Mouse (Mus musculus) heart, postnatal 0 days (tissue): ENCODE measurements around the gene Gm20498. TPM values are rescaled to one million over a fixed set of nuclear protein-coding genes. Genes with fewer than 3 reads are reported as not detected.

Source experiments
- ATAC-seq: fragments of 200-750 bp; cut with Nextera tagmentation; 2 replicates; pipeline ENCODE4 v1.8.0; 2017; ENCODE audit warnings: low read depth, moderate number of reproducible peaks, moderate library complexity; ENCODE audit not compliant: insufficient read depth
- DNase-seq: peaks from one replicate; pipeline ENCODE4 v3.0.0-alpha.2; 2016; ENCODE audit warnings: low spot score
- H3K27ac ChIP-seq: fragments of 300-500 bp; sonication (generic); 2 replicates; pipeline ENCODE4 v1.5.1; 2014; ENCODE audit warnings: low read depth, mild to moderate bottlenecking
- H3K27me3 ChIP-seq: fragments of 300-500 bp; sonication (generic); 2 replicates; pipeline ENCODE4 v1.6.1; 2014; ENCODE audit warnings: low read length, mixed read lengths; ENCODE audit not compliant: control insufficient read depth, insufficient read depth
- H3K36me3 ChIP-seq: fragments of 300-500 bp; sonication (generic); replicated peaks from 2 replicates; pipeline ENCODE4 v1.6.1; 2014; ENCODE audit warnings: low read length, mixed read lengths; ENCODE audit not compliant: control insufficient read depth, insufficient read depth
- H3K4me1 ChIP-seq: fragments of 300-500 bp; sonication (generic); 2 replicates; pipeline ENCODE4 v1.6.1; 2014; ENCODE audit warnings: antibody characterized with exemption; ENCODE audit not compliant: control insufficient read depth, insufficient read depth
- H3K4me2 ChIP-seq: fragments of 300-500 bp; sonication (generic); 2 replicates; pipeline ENCODE4 v1.6.1; 2014; ENCODE audit warnings: low read depth, mild to moderate bottlenecking, low read length, moderate library complexity
- H3K4me3 ChIP-seq: fragments of 300-500 bp; sonication (generic); 2 replicates; pipeline ENCODE4 v1.5.1; 2014; ENCODE audit warnings: low read depth, low read length
- H3K9ac ChIP-seq: fragments of 300-500 bp; sonication (generic); replicated peaks from 2 replicates; pipeline ENCODE4 v1.6.1; 2014; ENCODE audit warnings: low read depth, low read length, mixed read lengths
- H3K9me3 ChIP-seq: fragments of 300-500 bp; sonication (generic); replicated peaks from 2 replicates; pipeline ENCODE4 v1.6.1; 2016; ENCODE audit warnings: low read length; ENCODE audit not compliant: control insufficient read depth
- CTCF ChIP-seq: IDR thresholded peaks from 2 replicates; pipeline ENCODE4 v1.5.1; 2016; ENCODE audit warnings: antibody characterized with exemption, control low read depth, low read depth
- EP300 ChIP-seq: IDR thresholded peaks from 2 replicates; pipeline ENCODE4 v1.6.1; 2016; ENCODE audit warnings: antibody characterized with exemption, low read depth
- WGBS: fragments of 180-500 bp; shearing (Covaris S2); extraction: QIAGEN DNeasy Blood & Tissue Kit; methylation state at CpG from one replicate; pipeline ENCODE4 v1.1.7; 2014; 5-methylcytosine and 5-hydroxymethylcytosine counted together
- polyA plus RNA-seq: library from polyadenylated mRNA; unstranded; fragments of >200 nt; fragmentation: Nextera tagmentation; extraction: Ambion mirVana; gene quantifications from 2 replicates; pipeline ENCODE4 v1.2.1, GENCODE M21; 2015
- total RNA-seq: library from RNA; depleted of rRNA; stranded (reverse); fragments of >200 nt; gene quantifications from 2 replicates; pipeline ENCODE4 v1.2.3, GENCODE M21; 2014; ENCODE audit warnings: low replicate concordance; rRNA removed

The Gm20498 gene
- total and polyA plus RNA-seq, 2 experiments from 2014 or later, result 25.4 to 46.5 TPM

GRCm38 (mm10) chr12:81317811-81318210 is 214.9 kb downstream of the Gm20498 start:
- DNase-seq, result no peak
- H3K4me2 ChIP-seq, result no peak overlapping the region
- TF ChIP-seq CTCF (no peak), EP300 (no peak)
- H3K27me3 ChIP-seq, result no peaks in the 10 kb centered on the region
- H3K9ac ChIP-seq, result no peak overlapping the region
- no peak overlapping the region for H3K4me3 ChIP-seq
- no peaks in the 10 kb centered on the region for H3K9me3 ChIP-seq
- ATAC-seq, result no peak
- H3K36me3 ChIP-seq, result no peaks in the 10 kb centered on the region
- WGBS, result 38% methylated on average over 2 of the region's 2 CpGs
- H3K27ac ChIP-seq, result no peak overlapping the region
- H3K4me1 ChIP-seq, result no peaks in the 10 kb centered on the region

- H3K9ac ChIP-seq, result no peak overlapping the region
- H3K27me3 ChIP-seq, result no peaks in the 10 kb centered on the region
Measured at GRCm38 (mm10) chr12:81315953-81316352, 216.8 kb downstream of the Gm20498 start.

More at GRCm38 (mm10) chr12:81315953-81316352, 216.8 kb downstream of the Gm20498 start:
- no peaks in the 10 kb centered on the region for H3K36me3 ChIP-seq
- H3K4me3 ChIP-seq, result no peak overlapping the region
- DNase-seq (no peak), ATAC-seq (no peak)
- H3K27ac ChIP-seq, result no peak overlapping the region
- no peaks in the 10 kb centered on the region for H3K4me1 ChIP-seq
- TF ChIP-seq EP300 (no peak), CTCF (no peak)
- H3K9me3 ChIP-seq, result no peaks in the 10 kb centered on the region
- no peak overlapping the region for H3K4me2 ChIP-seq
- WGBS, result 84% methylated on average over 5 of the region's 5 CpGs

Other genes with a start within 250 kb of the Gm20498 start
- gene Slc8a3, start 199.7 kb downstream of the Gm20498 start, total RNA-seq, result 0.85 TPM in 1 of 2 replicates, not detected in the other
- gene Slc8a3, start 199.7 kb downstream of the Gm20498 start, polyA plus RNA-seq, result 0.15 and 0.23 TPM in 2 replicates
- not detected in 2 replicates for gene Gm4787, start 153.4 kb downstream of the Gm20498 start, total RNA-seq
- gene Gm4787, start 153.4 kb downstream of the Gm20498 start, polyA plus RNA-seq, result 0.05 and 0.07 TPM in 2 replicates
- 0.43 and 1.5 TPM in 2 replicates for gene Adam4, start 111.0 kb downstream of the Gm20498 start, total RNA-seq
- gene Adam4, start 111.0 kb downstream of the Gm20498 start, polyA plus RNA-seq, result 0.11 and 0.22 TPM in 2 replicates
- 52.6 and 57.9 TPM in 2 replicates for gene Cox16, start 47.8 kb downstream of the Gm20498 start, total RNA-seq
- 131 and 149 TPM in 2 replicates for gene Cox16, start 47.8 kb downstream of the Gm20498 start, polyA plus RNA-seq
- gene Synj2bp, start within 50 bp of the Gm20498 start, total RNA-seq, result 17.2 and 58.7 TPM in 2 replicates
- 25.7 and 26.0 TPM in 2 replicates for gene Synj2bp, start within 50 bp of the Gm20498 start, polyA plus RNA-seq
- 0.04 TPM in 1 of 2 replicates, not detected in the other for gene Adam21, start 35.6 kb upstream of the Gm20498 start, total RNA-seq
- 0.04 TPM in 1 of 2 replicates, not detected in the other for gene Adam21, start 35.6 kb upstream of the Gm20498 start, polyA plus RNA-seq
- 13.5 and 35.6 TPM in 2 replicates for gene Med6, start 62.1 kb upstream of the Gm20498 start, total RNA-seq
- gene Med6, start 62.1 kb upstream of the Gm20498 start, polyA plus RNA-seq, result 31.6 and 31.8 TPM in 2 replicates
- gene Ttc9, start 98.3 kb upstream of the Gm20498 start, total RNA-seq, result 7.9 and 10.9 TPM in 2 replicates
- gene Ttc9, start 98.3 kb upstream of the Gm20498 start, polyA plus RNA-seq, result 2.9 and 3.6 TPM in 2 replicates
- 0.11 and 2.4 TPM in 2 replicates for gene Map3k9, start 248.3 kb upstream of the Gm20498 start, total RNA-seq
- 0.08 and 0.10 TPM in 2 replicates for gene Map3k9, start 248.3 kb upstream of the Gm20498 start, polyA plus RNA-seq